Mouse (Mus musculus): ENCODE data around the gene Cacna1d. TPM values are rescaled to one million over a fixed set of nuclear protein-coding genes. Genes with fewer than 3 reads are reported as not detected.

Gene Cacna1d
- 0.04 and 0.17 TPM in 2 replicates for total RNA-seq (2012; rRNA removed)
- total RNA-seq (2014; rRNA removed), result 0.08 and 0.14 TPM in 2 replicates
- polyA plus RNA-seq (2012; ENCODE audit: insufficient read length, low read depth), result 0.63 and 0.66 TPM in 2 replicates

DNA sequence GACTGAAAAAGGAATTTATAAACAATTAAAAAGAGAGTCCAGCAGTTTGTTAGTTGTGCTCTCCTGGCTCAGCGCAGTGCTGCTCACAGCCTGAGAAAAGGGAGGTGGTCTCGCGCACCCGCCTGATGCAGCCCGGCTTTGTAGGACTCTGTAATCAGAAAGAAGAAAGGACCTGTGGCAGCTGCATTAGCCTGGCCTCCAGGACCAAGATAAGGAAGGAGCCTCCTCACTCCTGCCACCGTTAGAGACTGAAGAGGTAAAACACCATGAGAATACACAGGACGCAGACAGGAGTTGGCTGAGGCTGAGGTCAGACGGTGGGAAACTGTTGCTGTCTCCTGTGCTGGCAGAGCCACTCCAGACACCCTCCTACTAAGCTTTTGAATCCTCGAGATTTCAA is at the start of gene Cacna1d:
Cacna1d (minus strand) TSS at position 114 of the 400 bp plus-strand sequence.
- DNase-seq (ENCODE audit: extremely low read depth), result no peak
- H3K9me3 ChIP-seq (replicated peaks; ENCODE audit: low read length), result no peaks in the 10 kb centered on the region
- no peak within 1 kb of the TSS for H3K4me2 ChIP-seq (ENCODE audit: insufficient read depth, low read depth, poor library complexity, severe bottlenecking)
- TF ChIP-seq ZC3H11A (IDR thresholded peaks at IDR 0.05; ENCODE audit: low read depth, low read length), result no peak
- TF ChIP-seq USF2 (conservative IDR thresholded peaks at IDR 0.05; ENCODE audit: low read depth, low read length), result no peak
- no peaks in the 10 kb centered on the region for H3K27me3 ChIP-seq (replicated peaks)
- H3K9ac ChIP-seq (ENCODE audit: insufficient read depth, low read depth), result no peak within 1 kb of the TSS
- no peak within 1 kb of the TSS for H3K27ac ChIP-seq (ENCODE audit: insufficient read depth, low read depth)
- in situ Hi-C loops (cut with MboI; ENCODE audit: low pct_ligation_motif_present, low pct_unique_long_range_greater_than_20kb, low sequenced_read_pairs), result no loop called here
- dilution Hi-C loops (cut with MboI; ENCODE audit: extremely low pct_ligation_motif_present, extremely low pct_unique_long_range_greater_than_20kb, low sequenced_read_pairs), result no loop called here
- peaks cover 2% of the 10 kb centered on the region; the same call in 1 of the 2 replicates for H3K79me2 ChIP-seq (replicated peaks; ENCODE audit: control insufficient read depth, extremely low read depth, insufficient read depth, poor library complexity, severe bottlenecking)
- no peaks in the 10 kb centered on the region for H3K4me1 ChIP-seq (ENCODE audit: control insufficient read depth in 1 of 2, insufficient read depth in 2 of 2)
- peaks cover 57 to 90% of the 10 kb centered on the region in 2 experiments for H3K36me3 ChIP-seq (replicated peaks in 1 of 2; ENCODE audit: control insufficient read depth in 1 of 2, insufficient read depth in 1 of 2, low read length in 1 of 2)
- no peak within 1 kb of the TSS for H3K4me3 ChIP-seq (replicated peaks in 1 of 3; ENCODE audit: low read depth in 2 of 3, low read length in 2 of 3, poor library complexity in 1 of 3)

GRCm38 (mm10) chr14:30533780-30534450 is 42.7 kb upstream of the Cacna1d start:
- Histone ChIP-seq H3K36me3 (replicated peaks in 1 of 2; ENCODE audit: control insufficient read depth in 1 of 2, insufficient read depth in 1 of 2, low read length in 1 of 2) (peaks cover 0 to 4% of the 10 kb centered on the region in 2 experiments), H3K79me2 (replicated peaks; ENCODE audit: control insufficient read depth, extremely low read depth, insufficient read depth, poor library complexity, severe bottlenecking) (no peaks in the 10 kb centered on the region), H3K27ac (ENCODE audit: insufficient read depth, low read depth) (no peak overlapping the region), H3K9ac (ENCODE audit: insufficient read depth, low read depth) (no peak overlapping the region), H3K4me3 (replicated peaks in 1 of 3; ENCODE audit: low read depth in 2 of 3, low read length in 2 of 3, poor library complexity in 1 of 3) (no peak overlapping the region), H3K27me3 (replicated peaks) (no peaks in the 10 kb centered on the region), H3K4me2 (ENCODE audit: insufficient read depth, low read depth, poor library complexity, severe bottlenecking) (no peak overlapping the region), H3K9me3 (replicated peaks; ENCODE audit: low read length) (no peaks in the 10 kb centered on the region), H3K4me1 (ENCODE audit: control insufficient read depth in 1 of 2, insufficient read depth in 2 of 2) (peaks cover 9 to 10% of the 10 kb centered on the region in 2 experiments; a peak in 3 of 4 replicates)
- DNase-seq (ENCODE audit: extremely low read depth), result no peak
- TF ChIP-seq USF1 (IDR thresholded peaks at IDR 0.05; ENCODE audit: low read depth, low read length) (no peak), GABPA (IDR thresholded peaks at IDR 0.05; ENCODE audit: insufficient replicate concordance, low read depth, low read length) (no peak), HCFC1 (IDR thresholded peaks at IDR 0.05; ENCODE audit: low read depth, low read length) (no peak), ETS1 (conservative IDR thresholded peaks at IDR 0.05; ENCODE audit: low read depth, low read length) (no peak), TBP (conservative IDR thresholded peaks at IDR 0.05; ENCODE audit: low read depth, low read length) (no peak), TCF12 (IDR thresholded peaks at IDR 0.05; ENCODE audit: low read depth, low read length) (no peak), CHD2 (IDR thresholded peaks at IDR 0.05; ENCODE audit: low read length) (no peak), BHLHE40 (IDR thresholded peaks at IDR 0.05; ENCODE audit: low read depth, low read length) (no peak), E2F4 (IDR thresholded peaks at IDR 0.05; ENCODE audit: insufficient replicate concordance, low read depth, low read length) (no peak), ZC3H11A (IDR thresholded peaks at IDR 0.05; ENCODE audit: low read depth, low read length) (no peak), EP300 (IDR thresholded peaks at IDR 0.05; ENCODE audit: low read length) (no peak), NELFE (IDR thresholded peaks at IDR 0.05; ENCODE audit: low read depth, low read length) (no peak)
- in situ Hi-C loops (cut with MboI; ENCODE audit: low pct_ligation_motif_present, low pct_unique_long_range_greater_than_20kb, low sequenced_read_pairs), result no loop called here
- dilution Hi-C loops (cut with MboI; ENCODE audit: extremely low pct_ligation_motif_present, extremely low pct_unique_long_range_greater_than_20kb, low sequenced_read_pairs), result no loop called here

All from CH12.LX (cell line).